Mouse (Mus musculus): ENCODE results near the gene Cpn2. TPM values are rescaled to one million over a fixed set of nuclear protein-coding genes. Genes with fewer than 3 reads are reported as not detected.

Gene Cpn2
- 1.5 and 2.2 TPM in 2 replicates for polyA plus RNA-seq (2012; rRNA removed)

DNA sequence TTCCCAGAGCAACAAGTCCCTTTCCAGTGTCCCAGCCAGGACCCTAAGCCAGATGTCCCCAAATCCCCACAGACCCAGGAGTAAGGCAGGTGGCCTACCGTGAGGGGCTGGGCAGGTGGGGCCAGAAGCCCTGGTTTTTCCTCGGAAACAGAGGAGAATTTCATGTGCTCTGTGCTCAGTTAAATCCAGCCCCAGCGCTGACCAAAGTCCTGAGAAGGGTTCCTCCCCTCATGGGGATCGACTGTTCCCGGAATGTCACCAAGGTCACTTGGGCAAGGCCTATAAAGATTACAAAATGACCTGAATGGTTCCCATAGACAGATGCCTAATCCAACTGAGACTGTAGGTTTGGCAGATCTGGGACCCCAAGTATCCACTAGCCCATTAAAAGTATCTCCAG lies at the start of gene Cpn2:
Gene Cpn2, minus strand, starts transcription at position 141 of the 400 bp plus-strand sequence.

DNA sequence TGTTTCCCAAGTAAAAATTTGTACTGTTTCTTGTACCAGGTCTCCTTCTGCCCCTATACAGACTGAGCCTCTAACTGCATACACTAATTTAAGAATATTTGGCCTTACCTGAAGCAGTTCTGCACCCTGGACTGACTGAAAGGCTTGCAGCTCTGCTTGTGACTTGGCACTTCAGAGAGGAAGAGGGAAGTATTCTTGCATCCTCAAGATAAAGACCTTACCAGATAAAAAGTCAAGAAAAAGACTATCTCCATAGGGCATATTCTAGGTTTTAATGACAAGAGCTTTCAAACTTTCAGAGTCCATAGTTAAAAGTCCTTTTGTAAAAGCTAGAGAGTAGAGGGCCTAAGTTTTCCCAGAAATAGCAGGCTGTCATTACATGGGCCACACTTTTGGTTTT lies 43.3 kb upstream of the Cpn2 start, which contains the start of gene Gp5:
Gene Gp5, minus strand, starts transcription at position 133 of the 400 bp plus-strand sequence.

DNA sequence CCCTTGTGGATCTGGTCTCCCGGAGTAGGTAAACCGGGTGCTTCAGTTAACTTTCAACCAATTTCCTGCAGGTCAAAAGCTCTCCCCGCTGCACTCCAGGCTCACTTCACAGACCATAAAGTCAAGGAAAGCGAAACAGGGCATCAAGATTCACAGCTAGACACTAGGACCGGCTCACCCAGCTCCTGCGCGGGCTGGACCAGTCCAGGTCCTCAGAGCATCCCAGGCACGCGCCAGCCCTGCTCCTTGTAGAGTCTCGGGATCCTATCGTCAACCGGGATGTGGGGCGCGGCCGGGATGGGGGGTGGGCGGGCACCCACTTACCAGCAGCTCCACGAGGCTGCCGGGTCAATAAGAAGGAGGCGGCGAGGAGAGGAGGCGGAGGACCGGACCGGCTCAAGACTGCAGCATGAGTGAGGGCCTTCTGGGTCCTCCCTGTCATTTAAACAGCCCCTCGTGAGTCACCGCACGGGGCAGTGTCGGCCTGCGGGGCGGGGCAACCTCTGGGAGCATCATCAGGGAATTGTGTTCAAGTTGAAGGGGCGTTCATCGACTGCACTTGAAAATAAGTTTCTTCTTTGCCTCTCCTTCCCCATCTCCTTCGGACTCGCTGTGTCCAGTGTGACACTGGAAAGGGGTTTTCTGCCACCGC lies 15.7 kb upstream of the Cpn2 start, which contains the start of gene Lrrc15:
Gene Lrrc15, minus strand, starts transcription at position 413 of the 652 bp plus-strand sequence.

Other genes starting within 250 kb of the Cpn2 start
- gene Hes1, start 203.1 kb downstream of the Cpn2 start, polyA plus RNA-seq (2012; rRNA removed) = 403 and 442 TPM in 2 replicates
- gene Lrrc15, start 15.8 kb upstream of the Cpn2 start, polyA plus RNA-seq (2012; rRNA removed) = 0.05 and 0.06 TPM in 2 replicates
- 0.44 and 0.78 TPM in 2 replicates for gene Gp5, start 43.3 kb upstream of the Cpn2 start, polyA plus RNA-seq (2012; rRNA removed)
- gene Atp13a3, start 138.5 kb upstream of the Cpn2 start, polyA plus RNA-seq (2012; rRNA removed) = 52.9 and 53.0 TPM in 2 replicates

All from colon, adult 2 months (tissue).